Mouse (Mus musculus) intestine, embryonic 16.5 days (tissue): Measurements from ENCODE around the gene Fzr1. TPM values are rescaled to one million over a fixed set of nuclear protein-coding genes. Genes with fewer than 3 reads are reported as not detected.

ENCODE experiments used
- ATAC-seq: fragments of 200-750 bp; cut with Nextera tagmentation; 2 replicates; pipeline ENCODE4 v1.8.0; 2017; ENCODE audit warnings: moderate TSS enrichment, moderate library complexity
- H3K27ac ChIP-seq: fragments of 300-500 bp; sonication (generic); 2 replicates; pipeline ENCODE4 v1.5.1; 2014; ENCODE audit warnings: mild to moderate bottlenecking, low read length
- H3K27me3 ChIP-seq: fragments of 300-500 bp; sonication (generic); replicated peaks from 2 replicates; pipeline ENCODE4 v1.6.1; 2014; ENCODE audit warnings: low read length, control low read depth, mixed read lengths; ENCODE audit not compliant: control insufficient read depth, insufficient read depth
- H3K36me3 ChIP-seq: fragments of 300-500 bp; sonication (generic); 2 replicates; pipeline ENCODE4 v1.6.1; 2014; ENCODE audit warnings: low read length, control low read depth; ENCODE audit not compliant: control insufficient read depth, insufficient read depth
- H3K4me1 ChIP-seq: fragments of 300-500 bp; sonication (generic); 2 replicates; pipeline ENCODE4 v1.6.1; 2014; ENCODE audit warnings: low read length, control low read depth, mixed read lengths; ENCODE audit not compliant: control insufficient read depth, insufficient read depth
- H3K4me2 ChIP-seq: fragments of 300-500 bp; sonication (generic); 2 replicates; pipeline ENCODE4 v1.6.1; 2014; ENCODE audit warnings: low read depth, low read length, control low read depth
- H3K4me3 ChIP-seq: fragments of 300-500 bp; sonication (generic); 2 replicates; pipeline ENCODE4 v1.5.1; 2014; ENCODE audit warnings: mild to moderate bottlenecking, low read length
- H3K9ac ChIP-seq: fragments of 300-500 bp; sonication (generic); 2 replicates; pipeline ENCODE4 v1.6.1; 2014; ENCODE audit warnings: low read depth, low read length
- H3K9me3 ChIP-seq: fragments of 300-500 bp; sonication (generic); 2 replicates; pipeline ENCODE4 v1.6.1; 2016; ENCODE audit warnings: low read length, control low read depth; ENCODE audit not compliant: control insufficient read depth
- WGBS: fragments of 180-500 bp; shearing (Covaris S2); extraction: QIAGEN DNeasy Blood & Tissue Kit; methylation state at CpG from one replicate; pipeline ENCODE4 v1.1.7; 2014; 5-methylcytosine and 5-hydroxymethylcytosine counted together
- polyA plus RNA-seq: library from polyadenylated mRNA; unstranded; fragments of >200 nt; fragmentation: Nextera tagmentation; extraction: Ambion mirVana; gene quantifications from 2 replicates; pipeline ENCODE4 v1.2.1, GENCODE M21; 2015

Fzr1 gene
- polyA plus RNA-seq, 1 experiment from 2014 or later, result 78.7 TPM

GRCm38 (mm10) chr10:81422661-81423217 lies 44.4 kb upstream of the Fzr1 start:
- 80% methylated on average over 3 of the region's 3 CpGs for WGBS
- Histone ChIP-seq H3K4me3 (no peak overlapping the region), H3K27me3 (peaks cover 5% of the 10 kb centered on the region; the same call in 1 of the 2 replicates), H3K4me1 (peaks cover 46% of the 10 kb centered on the region), H3K9ac (no peak overlapping the region), H3K27ac (no peak overlapping the region), H3K9me3 (no peaks in the 10 kb centered on the region), H3K36me3 (no peaks in the 10 kb centered on the region), H3K4me2 (no peak overlapping the region)
- ATAC-seq, result no peak

- WGBS, result 76% methylated on average over 6 of the region's 6 CpGs
- H3K4me2 ChIP-seq, result no peak overlapping the region
- H3K27me3 ChIP-seq, result peaks cover 2% of the 10 kb centered on the region; the same call in 1 of the 2 replicates
- no peak overlapping the region for H3K27ac ChIP-seq
- no peak overlapping the region for H3K4me3 ChIP-seq
- H3K9me3 ChIP-seq, result no peaks in the 10 kb centered on the region
- peaks cover 50% of the 10 kb centered on the region for H3K4me1 ChIP-seq
- no peaks in the 10 kb centered on the region for H3K36me3 ChIP-seq
- ATAC-seq, result no peak
- no peak overlapping the region for H3K9ac ChIP-seq
These were observed 43.9 kb upstream of the Fzr1 start for GRCm38 (mm10) chr10:81422191-81422590.

- Histone ChIP-seq H3K4me1 (peaks cover 50% of the 10 kb centered on the region), H3K27me3 (0 out of 2 replicates have a peak, but pooled peaks cover 2% of the 10 kb centered on the region), H3K4me2 (no peak overlapping the region), H3K36me3 (no peaks in the 10 kb centered on the region), H3K9ac (no peak overlapping the region), H3K9me3 (no peaks in the 10 kb centered on the region), H3K27ac (no peak overlapping the region), H3K4me3 (no peak overlapping the region)
- 72% methylated on average over 5 of the region's 5 CpGs for WGBS
- no peak for ATAC-seq
These were observed 43.4 kb upstream of the Fzr1 start for GRCm38 (mm10) chr10:81421797-81422100.

GRCm38 (mm10) chr10:81421041-81421796 lies 42.9 kb upstream of the Fzr1 start:
- Histone ChIP-seq H3K4me2 (no peak overlapping the region), H3K4me1 (peaks cover 53% of the 10 kb centered on the region), H3K9me3 (no peaks in the 10 kb centered on the region), H3K9ac (no peak overlapping the region), H3K36me3 (no peaks in the 10 kb centered on the region), H3K27me3 (0 out of 2 replicates have a peak, but pooled peaks cover 2% of the 10 kb centered on the region), H3K27ac (no peak overlapping the region), H3K4me3 (no peak overlapping the region)
- 75% methylated on average over 4 of the region's 4 CpGs for WGBS
- ATAC-seq, result no peak

- Histone ChIP-seq H3K27me3 (no peaks in the 10 kb centered on the region), H3K9me3 (no peaks in the 10 kb centered on the region), H3K27ac (no peak overlapping the region), H3K4me2 (no peak overlapping the region), H3K9ac (no peak overlapping the region), H3K4me1 (peaks cover 53% of the 10 kb centered on the region), H3K36me3 (no peaks in the 10 kb centered on the region), H3K4me3 (no peak overlapping the region)
- no peak for ATAC-seq
- WGBS, result 85% methylated on average over 40 of the region's 40 CpGs
These were observed 42.0 kb upstream of the Fzr1 start for GRCm38 (mm10) chr10:81420191-81420767.

- Histone ChIP-seq H3K27me3 (no peaks in the 10 kb centered on the region), H3K27ac (no peak overlapping the region), H3K4me2 (no peak overlapping the region), H3K4me1 (peaks cover 53% of the 10 kb centered on the region), H3K9me3 (no peaks in the 10 kb centered on the region), H3K36me3 (no peaks in the 10 kb centered on the region), H3K9ac (no peak overlapping the region), H3K4me3 (no peak overlapping the region)
- no peak for ATAC-seq
- 85% methylated on average over 10 of the region's 10 CpGs for WGBS
These were observed 41.0 kb upstream of the Fzr1 start for GRCm38 (mm10) chr10:81419111-81419928.

GRCm38 (mm10) chr10:81418216-81419070 lies 40.1 kb upstream of the Fzr1 start:
- no peak overlapping the region for H3K9ac ChIP-seq
- no peak overlapping the region for H3K27ac ChIP-seq
- no peak for ATAC-seq
- H3K9me3 ChIP-seq, result no peaks in the 10 kb centered on the region
- no peaks in the 10 kb centered on the region for H3K36me3 ChIP-seq
- H3K4me1 ChIP-seq, result peaks cover 53% of the 10 kb centered on the region
- H3K4me3 ChIP-seq, result no peak overlapping the region
- 65% methylated on average over 11 of the region's 11 CpGs for WGBS
- no peak overlapping the region for H3K4me2 ChIP-seq
- no peaks in the 10 kb centered on the region for H3K27me3 ChIP-seq

- H3K36me3 ChIP-seq, result peaks cover 4% of the 10 kb centered on the region
- H3K27me3 ChIP-seq, result no peaks in the 10 kb centered on the region
- peak overlapping the region; percentile 63 for H3K9ac ChIP-seq
- peaks cover 61% of the 10 kb centered on the region for H3K4me1 ChIP-seq
- H3K4me2 ChIP-seq, result peak overlapping the region; percentile 77
- H3K9me3 ChIP-seq, result no peaks in the 10 kb centered on the region
- ATAC-seq, result no peak
- H3K27ac ChIP-seq, result peak overlapping the region; percentile 74
- 53% methylated on average over 12 of the region's 12 CpGs for WGBS
- H3K4me3 ChIP-seq, result peak overlapping the region; percentile 42
These were observed 39.2 kb upstream of the Fzr1 start for GRCm38 (mm10) chr10:81417227-81418215.
